Mouse (Mus musculus) adrenal gland, adult 18-20 months (tissue): ENCODE measurements around the gene Gps1. TPM values are rescaled to one million over a fixed set of nuclear protein-coding genes. Genes with fewer than 3 reads are reported as not detected.
"Not testable (repeated sequence)": the region's sequence is repeated elsewhere in the genome, so short reads cannot be mapped to it uniquely, and the experiment has no call there.

Source experiments
- DNase-seq, 2 experiments: peaks; one replicate each; pipeline ENCODE4 v3.0.0; 2021 to 2022; ENCODE audit warnings: low spot score in 2 of 2
- long read RNA-seq, 2 experiments: library from polyadenylated mRNA; stranded (forward); transcript quantifications; one replicate each; pipeline ENCODE4 v2.0.0; 2021
- total RNA-seq, 2 experiments: library from RNA; stranded (reverse); gene quantifications; 1 replicate in 1 of 2; 2 replicates in 1 of 2; pipeline ENCODE4 v1.2.3; 2021

Gps1 gene
- 100 to 1,000 TPM; 118 to 138 TPM for total RNA-seq
- long read RNA-seq, experiment 1, transcript Gps1-207 (14 exons, 2,000 nt) = minor isoform, 49 of 183 reads
- long read RNA-seq, experiment 1, transcript Gps1-208 (14 exons, 1,843 nt) = minor isoform, 6 of 183 reads
- long read RNA-seq, experiment 1, transcript Gps1-202 (14 exons, 1,827 nt) = major isoform, 98 of 183 reads
- long read RNA-seq, experiment 1, partial matches to known transcripts = 15 of 183 reads
- long read RNA-seq, experiment 1, other reads (novel, unspliced or antisense) = 11 of 183 reads
- long read RNA-seq, experiment 2, transcript Gps1-208 (14 exons, 1,843 nt) = minor isoform, 21 of 511 reads
- long read RNA-seq, experiment 2, transcript Gps1-201 (13 exons, 1,925 nt) = minor isoform, 18 of 511 reads
- long read RNA-seq, experiment 2, transcript Gps1-207 (14 exons, 2,000 nt) = minor isoform, 86 of 511 reads
- long read RNA-seq, experiment 2, transcript Gps1-202 (14 exons, 1,827 nt) = major isoform, 347 of 511 reads
- long read RNA-seq, experiment 2, partial matches to known transcripts = 28 of 511 reads
- long read RNA-seq, experiment 2, other reads (novel, unspliced or antisense) = 11 of 511 reads

GRCm38 (mm10) chr11:120784064-120784791 is at the start of gene Gps1, which contains the start of gene Rfng:
Gps1 (plus strand) TSS chr11:120784272.
Rfng (minus strand) TSS chr11:120784207.
- peak; percentile 84 to 85 for DNase-seq

- DNase-seq = no peak
Observed at GRCm38 (mm10) chr11:120736424-120736823, 47.6 kb upstream of the Gps1 start.

- peak in 1 of 2 experiments; percentile 18 for DNase-seq
Observed at GRCm38 (mm10) chr11:120740981-120741380, 43.1 kb upstream of the Gps1 start.

DNA sequence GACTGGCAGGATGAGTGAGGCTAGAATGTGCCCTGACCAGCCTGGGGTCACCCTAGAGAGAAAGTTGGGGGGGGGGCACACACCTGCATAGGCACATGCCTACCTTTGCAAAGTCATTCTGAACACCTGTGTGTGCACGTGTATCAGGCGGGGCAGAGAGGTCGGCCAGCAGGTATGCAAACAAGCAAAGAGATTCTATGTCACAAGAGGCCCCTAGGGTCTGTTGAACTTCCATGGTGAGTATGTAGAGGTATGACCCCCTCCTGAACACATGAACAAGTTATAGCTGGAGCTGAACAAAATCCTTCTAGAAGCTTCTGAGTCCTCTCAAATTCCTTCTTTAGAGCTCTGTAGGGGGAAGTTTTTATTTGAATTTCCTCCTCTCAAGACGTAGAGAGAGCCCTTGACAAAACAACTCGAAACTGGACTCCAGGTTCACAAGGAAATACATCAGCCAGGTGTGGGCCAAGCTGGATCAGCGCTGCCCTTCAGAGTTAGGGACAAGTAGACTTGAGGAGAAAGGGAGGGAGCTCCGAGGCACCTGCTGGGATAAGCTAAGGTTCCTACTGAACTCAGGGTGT is 39.9 kb upstream of the Gps1 start:
- DNase-seq = no peak

DNA sequence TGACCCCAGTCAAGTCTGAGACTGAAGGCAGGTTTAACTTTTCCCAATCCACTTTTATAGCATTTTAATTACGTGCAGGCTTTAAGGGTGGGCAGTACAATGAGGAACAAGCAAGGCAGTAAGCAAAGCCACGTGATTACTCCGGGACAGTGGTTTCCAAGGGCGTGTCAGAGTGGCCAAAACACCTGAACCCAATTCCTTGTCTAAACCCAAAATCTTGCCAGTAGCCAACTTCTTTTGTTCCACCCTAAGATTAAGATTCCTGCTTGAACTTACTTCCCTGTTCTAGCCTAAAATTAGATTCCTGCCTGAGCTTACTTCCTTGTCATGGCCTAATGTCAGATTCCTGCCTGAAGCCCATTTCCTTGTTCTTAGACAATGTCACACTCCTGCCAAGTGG is 36.1 kb upstream of the Gps1 start:
- no peak for DNase-seq

DNA sequence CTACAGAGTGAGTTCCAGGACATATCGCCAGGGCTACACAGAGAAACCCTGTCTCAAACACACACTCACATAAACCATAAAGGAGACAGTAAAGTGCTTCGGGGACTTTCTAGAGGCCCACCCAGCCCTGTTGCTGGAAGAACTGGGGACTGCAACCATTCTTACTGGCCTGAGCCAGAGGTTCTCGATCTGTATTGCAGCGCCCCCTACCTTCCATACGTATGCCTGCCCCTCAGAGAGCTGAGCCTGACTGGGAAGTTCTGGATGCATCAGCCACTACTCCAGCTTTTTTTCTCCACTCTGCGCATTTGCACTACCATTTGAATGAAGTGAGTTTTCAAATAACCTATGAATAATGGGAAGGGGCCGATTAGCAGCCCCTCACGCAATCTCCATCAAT is 34.6 kb upstream of the Gps1 start:
- DNase-seq = peak in 1 of 2 experiments; percentile 49

GRCm38 (mm10) chr11:120751606-120752005 is 32.5 kb upstream of the Gps1 start:
- no peak for DNase-seq

GRCm38 (mm10) chr11:120760236-120760635 is 23.8 kb upstream of the Gps1 start:
- DNase-seq = no peak

GRCm38 (mm10) chr11:120761811-120762671 is 22.0 kb upstream of the Gps1 start:
- DNase-seq = no peak

DNA sequence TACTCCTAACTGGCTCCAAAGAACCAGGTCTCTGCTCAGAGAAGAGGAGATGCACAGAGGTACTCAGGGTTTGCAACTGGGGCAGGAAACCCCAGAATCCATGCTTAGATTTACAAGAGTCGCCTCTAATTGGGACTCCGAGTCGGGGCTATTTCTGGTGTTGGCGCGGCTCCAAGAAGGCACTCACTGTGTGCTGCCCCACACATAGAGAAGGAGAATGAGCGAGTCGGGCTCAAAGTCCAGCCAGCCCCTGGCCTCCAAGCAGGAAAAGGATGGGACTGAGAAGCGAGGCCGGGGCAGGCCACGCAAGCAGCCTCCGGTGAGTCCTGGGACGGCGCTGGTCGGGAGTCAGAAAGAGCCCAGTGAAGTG is 21.4 kb upstream of the Gps1 start, which contains the start of gene Hmga1b:
Gene Hmga1b (plus strand): TSS at position 123 of the 370 bp plus-strand sequence.
- DNase-seq = not testable (repeated sequence)

GRCm38 (mm10) chr11:120763121-120763999 is 20.7 kb upstream of the Gps1 start:
- not testable (repeated sequence) for DNase-seq

DNA sequence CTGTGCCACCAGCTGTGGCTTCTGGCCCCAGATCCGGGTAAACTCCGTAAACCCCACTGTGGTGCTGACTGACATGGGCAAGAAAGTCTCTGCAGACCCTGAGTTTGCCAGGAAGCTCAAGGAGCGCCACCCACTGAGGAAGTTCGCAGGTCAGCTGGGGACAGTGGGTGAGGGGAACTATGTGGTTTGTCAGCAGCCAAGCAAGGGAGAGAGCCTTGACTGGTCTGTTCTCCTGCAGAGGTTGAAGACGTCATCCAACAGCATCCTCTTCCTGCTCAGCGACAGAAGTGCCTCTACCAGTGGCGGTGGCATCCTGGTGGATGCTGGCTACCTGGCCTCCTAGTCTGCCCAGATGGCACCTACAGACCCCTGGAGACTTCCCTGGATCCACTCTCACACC is 17.0 kb upstream of the Gps1 start:
- not testable (repeated sequence) for DNase-seq

DNA sequence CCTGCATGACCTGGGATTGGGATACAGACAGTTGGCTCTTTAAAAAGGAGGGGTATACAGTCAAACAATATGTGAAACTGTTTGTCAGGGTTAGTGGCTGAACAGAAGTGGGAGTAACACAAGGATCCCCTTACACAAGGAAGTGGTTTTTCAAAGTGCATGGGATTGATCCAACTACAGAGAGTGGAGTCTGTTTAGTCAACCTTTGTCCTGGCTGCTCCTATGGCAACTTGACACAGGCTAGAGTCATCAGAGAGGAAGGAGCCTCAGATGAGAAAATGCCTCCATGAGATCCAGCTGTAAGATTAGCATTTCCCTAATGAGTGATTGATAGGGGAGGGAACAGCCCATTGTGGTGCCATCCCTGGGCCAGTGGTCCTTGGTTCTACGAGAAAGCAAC is 15.9 kb upstream of the Gps1 start:
- DNase-seq = no peak

- DNase-seq = no peak
Observed at GRCm38 (mm10) chr11:120772749-120773148, 11.3 kb upstream of the Gps1 start.

DNA sequence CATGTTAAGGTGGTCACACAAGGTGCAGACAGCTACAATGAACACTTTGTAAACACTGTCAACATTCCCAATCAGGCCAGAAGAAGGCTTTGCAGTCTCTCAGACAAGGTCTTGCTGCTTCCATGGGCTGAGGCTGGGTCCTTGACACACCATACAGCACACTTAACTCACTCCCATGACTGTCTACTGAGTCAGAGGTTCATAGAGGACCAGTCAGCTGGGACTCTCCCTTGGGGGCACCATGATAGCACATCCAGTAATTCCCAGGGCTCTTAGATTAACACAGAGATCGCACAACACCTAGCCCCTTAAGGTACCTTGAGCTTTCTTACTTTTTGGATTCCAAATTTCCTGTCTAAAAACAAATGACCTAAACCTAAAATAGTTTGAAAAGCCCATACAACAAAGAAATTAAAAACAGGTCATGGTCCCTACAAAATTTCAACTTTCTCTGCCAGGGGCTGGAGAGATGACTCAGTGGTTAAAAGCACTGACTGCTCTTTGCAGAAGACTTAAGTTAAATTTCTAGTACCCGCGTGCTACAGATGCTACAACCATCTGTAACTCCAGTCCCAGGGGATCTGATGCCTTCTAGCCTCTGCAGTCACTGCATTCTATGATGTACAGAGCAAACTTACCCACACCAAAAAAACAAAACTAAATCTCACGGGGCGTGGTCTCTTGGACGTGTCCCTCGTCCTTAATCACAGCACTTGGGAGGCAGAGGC is 10.4 kb upstream of the Gps1 start:
- DNase-seq = no peak

DNA sequence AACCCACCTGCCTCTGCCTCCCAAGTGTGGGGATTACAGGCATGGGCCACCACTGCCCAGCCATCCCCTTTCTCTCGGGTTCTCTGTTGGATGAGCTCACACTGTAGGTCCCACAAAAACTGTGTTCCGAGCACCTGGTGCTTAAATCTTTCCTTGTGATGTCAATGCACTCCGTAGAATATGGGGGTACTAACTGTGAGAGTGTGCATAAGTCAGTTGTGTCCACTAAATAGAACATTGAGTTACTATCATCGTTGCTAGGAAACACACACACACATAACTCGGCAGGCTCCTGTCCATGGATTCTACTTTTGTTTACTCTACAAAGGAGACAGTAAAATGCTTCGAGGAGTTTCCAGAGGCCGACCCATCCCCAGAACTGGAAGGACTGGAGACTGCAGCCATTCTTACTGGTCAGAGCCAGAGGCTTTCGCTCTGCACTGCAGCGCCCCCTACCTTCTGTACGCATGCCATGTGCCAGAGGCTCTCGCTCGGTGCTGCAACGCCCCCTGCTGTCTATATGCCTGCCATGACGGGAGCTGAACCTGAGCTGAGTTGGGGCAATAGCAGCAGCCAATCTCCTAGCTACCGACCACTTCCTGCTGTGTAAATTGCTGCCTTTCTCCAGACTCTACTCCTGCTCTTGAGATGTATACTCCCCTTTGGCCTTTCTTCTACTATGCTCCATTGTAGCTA is 8.2 kb upstream of the Gps1 start:
- DNase-seq = peak; percentile 98 to 99

DNA sequence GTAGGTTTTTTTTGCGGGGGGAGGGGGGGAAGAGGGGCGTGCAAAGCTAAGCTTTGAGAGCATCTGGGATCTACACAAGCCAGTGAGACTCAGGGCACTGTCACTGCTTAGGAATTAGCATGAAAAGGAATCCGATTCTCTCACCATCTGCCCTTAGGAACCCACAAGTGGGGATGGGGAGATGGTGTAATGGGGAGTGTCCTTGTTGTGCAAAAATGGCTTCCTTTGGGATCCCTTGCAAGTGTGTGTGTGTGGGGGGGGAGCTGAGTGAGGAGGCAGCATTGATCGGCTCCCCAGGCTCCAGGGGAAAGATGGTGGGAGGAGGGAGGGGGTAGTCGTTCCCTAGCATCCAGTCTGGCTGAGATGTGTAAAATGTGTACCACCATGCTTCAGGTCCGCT is 6.9 kb upstream of the Gps1 start:
- no peak for DNase-seq

DNA sequence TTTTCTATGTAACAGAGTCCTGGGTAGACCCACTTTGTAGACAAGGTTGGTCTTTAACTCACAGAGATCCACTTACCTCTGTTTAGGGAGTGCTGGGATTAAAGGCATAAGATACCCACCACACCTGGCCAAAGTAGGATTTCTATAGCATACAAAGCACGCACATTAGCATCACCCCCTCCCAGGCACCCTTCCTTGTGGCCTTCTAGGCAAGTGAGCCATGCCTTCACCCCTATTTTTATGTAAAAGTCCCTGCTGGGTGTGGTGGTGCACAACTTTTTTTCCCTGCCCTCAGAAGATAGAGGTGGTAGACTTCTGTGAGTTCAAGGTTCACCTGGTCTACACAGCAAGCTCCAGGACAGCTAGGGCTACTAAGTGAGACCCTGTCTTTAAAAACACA is 4.2 kb upstream of the Gps1 start:
- no peak for DNase-seq
